Mouse (Mus musculus): ENCODE data around the gene Nuak1. TPM values are rescaled to one million over a fixed set of nuclear protein-coding genes. Genes with fewer than 3 reads are reported as not detected.
"Not testable (repeated sequence)": the region's sequence is repeated elsewhere in the genome, so short reads cannot be mapped to it uniquely, and the experiment has no call there.

Gene Nuak1
- total RNA-seq (2021), result 10 to 100 TPM; 12.5 to 17.6 TPM
- long read RNA-seq, experiment 1, partial matches to known transcripts, result 0 of 3 reads
- long read RNA-seq, experiment 1, other reads (novel, unspliced or antisense), result 3 of 3 reads
- long read RNA-seq, experiment 2, partial matches to known transcripts, result 0 of 3 reads
- long read RNA-seq, experiment 2, other reads (novel, unspliced or antisense), result 3 of 3 reads

GRCm38 (mm10) chr10:84440541-84441433 lies at the start of gene Nuak1:
Gene Nuak1 (minus strand): TSS chr10:84440597.
- DNase-seq, result peak; percentile 94

GRCm38 (mm10) chr10:84490115-84490514 lies 49.7 kb upstream of the Nuak1 start:
- DNase-seq, result no peak

DNA sequence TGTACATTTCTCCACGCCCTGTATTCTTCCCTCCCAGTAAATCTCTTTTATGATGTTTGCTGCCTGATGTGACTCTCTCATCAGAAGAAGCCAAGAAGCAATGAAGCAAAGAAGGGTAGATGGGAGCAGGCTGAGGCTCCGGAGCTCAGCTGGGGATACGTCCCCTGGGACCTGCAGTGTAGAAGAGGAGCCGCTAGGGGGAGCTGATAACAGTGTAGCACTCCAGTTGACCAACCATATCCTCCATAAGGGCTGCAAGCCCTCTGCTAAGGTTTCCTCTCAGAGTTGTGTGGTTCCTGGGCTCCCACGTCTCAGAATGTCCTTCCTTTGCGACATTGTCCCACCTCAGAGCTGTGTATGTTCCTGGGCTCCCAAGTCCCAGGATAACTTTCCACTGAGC lies 47.9 kb upstream of the Nuak1 start:
- DNase-seq, result peak; percentile 64

GRCm38 (mm10) chr10:84484661-84485060 lies 44.3 kb upstream of the Nuak1 start:
- DNase-seq, result no peak

DNA sequence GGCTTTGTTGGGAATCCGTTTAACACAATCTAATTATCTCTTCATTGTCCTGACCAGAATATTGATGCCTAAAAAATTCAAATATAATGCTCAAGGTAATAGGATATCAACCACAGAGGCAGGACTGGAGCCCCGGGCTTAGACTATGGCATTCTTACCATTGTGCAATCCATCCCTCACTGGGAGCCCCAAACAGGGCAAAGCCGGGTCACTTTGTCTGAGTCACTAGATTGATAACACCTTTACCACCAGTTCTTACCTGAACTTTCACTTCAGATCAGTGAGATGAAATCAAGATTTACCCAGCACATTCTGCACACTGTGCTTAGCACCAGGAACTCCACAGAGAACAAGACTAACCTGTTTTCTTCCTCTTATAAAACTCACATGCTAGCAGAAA lies 43.2 kb upstream of the Nuak1 start:
- no peak for DNase-seq

DNA sequence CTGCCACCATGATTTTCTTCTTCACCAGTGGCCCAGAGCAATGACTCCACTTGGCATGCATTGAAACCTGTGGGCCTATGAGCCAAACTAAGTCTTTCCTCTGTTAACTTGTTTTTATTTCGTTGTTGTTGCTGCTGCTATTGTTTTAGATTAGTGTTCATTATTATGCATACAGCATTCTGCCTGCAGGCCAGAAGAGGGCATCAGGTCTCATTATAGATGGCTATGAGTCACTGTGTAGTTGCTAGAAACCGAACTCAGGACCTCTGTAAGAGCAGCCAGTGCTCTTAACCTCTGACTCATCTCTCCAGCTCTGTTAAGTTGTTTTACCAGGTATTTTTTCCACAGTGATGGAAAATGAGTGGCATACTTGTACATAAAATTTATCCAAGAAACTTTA lies 42.7 kb upstream of the Nuak1 start:
- DNase-seq, result no peak

DNA sequence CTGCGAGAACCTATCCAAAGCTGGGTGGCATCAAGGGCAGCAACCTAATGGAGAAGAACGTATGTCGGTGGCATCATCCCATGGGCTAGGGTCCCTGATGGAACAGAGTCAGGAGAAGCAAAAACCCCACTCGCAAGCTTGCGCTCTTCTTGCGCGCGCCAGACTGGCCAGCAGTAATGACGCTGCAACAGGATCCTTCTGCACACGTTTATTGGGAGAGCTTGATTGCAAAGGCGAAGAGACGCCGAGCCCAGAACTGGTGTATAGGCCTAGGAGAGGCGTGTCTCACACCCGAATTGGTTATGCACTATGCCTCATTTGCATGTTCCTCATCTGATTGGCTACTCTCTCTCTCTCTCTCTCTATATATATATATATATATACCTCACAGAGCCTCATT lies 42.0 kb upstream of the Nuak1 start:
- not testable (repeated sequence) for DNase-seq

DNA sequence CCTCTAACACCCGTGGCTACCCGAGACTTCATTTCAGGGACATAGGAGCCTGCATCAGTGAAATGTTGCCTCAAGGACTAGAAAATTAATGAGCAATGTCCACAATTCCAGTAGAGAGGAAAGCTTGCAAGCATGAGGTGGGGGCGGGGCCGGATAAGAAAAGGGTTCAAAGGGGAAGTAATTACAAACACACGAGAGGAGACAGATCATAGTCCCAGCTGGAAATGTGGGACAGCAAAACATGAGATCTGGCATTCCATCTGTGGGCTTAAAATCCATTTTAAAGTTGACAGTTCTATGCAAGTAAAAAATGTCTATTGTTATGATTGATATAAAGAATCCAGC lies 40.9 kb upstream of the Nuak1 start:
- no peak for DNase-seq

DNA sequence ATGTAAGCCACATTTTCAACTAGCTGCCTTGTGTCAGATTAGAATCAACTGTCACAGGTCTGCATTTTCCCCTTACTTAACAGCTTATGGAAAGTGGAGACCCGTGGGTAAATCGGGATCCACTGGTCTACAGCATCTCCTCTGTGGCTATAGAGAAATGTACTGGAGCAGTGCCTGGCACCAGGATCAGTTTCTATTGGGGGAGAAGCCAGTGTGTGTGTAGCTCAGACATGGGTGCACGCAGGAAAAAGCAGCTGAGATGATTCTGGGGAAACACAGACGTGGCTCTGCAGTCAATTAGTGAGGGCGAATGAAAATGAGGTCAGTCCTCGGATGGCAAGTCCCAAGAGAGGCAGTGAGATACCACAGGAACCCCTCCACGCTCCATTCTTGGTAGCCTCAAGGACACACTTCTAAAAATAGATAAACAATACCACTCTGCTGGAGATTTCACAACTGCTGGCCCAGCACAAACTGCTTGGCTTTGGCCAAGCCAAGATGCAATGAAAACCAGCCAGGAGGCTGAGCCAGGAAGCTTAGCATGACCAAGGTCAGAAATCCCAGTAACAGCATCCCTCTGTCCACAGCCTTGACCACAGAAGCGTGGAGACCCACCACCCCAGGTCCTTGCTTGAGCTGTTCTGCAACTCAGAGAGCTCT lies 40.4 kb upstream of the Nuak1 start:
- DNase-seq, result peak; percentile 30

- DNase-seq, result no peak
Measured at GRCm38 (mm10) chr10:84480146-84480545, 39.7 kb upstream of the Nuak1 start.

DNA sequence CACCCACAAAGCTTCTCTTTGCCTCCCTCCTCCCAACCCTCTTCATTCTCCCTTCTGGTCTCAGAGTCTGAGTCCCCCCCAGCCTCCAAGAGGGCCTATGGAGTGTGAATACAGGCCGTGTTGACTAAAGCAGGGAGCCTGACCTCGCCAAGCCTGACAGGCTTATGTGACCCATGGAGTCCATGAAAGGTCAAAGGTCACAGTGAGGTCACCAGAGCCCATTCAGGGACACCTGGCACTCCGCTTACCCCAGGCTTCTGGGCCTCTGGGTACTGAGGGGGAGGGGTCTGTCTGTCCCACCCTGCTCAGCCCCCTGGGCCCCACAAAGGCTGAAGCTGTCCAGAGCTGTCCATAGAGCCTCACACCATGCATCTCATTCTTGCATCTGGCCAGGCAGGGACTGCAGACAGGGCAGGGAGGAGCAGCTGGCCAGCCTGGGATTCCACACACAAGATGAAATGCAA lies 37.2 kb upstream of the Nuak1 start:
- DNase-seq, result no peak

DNA sequence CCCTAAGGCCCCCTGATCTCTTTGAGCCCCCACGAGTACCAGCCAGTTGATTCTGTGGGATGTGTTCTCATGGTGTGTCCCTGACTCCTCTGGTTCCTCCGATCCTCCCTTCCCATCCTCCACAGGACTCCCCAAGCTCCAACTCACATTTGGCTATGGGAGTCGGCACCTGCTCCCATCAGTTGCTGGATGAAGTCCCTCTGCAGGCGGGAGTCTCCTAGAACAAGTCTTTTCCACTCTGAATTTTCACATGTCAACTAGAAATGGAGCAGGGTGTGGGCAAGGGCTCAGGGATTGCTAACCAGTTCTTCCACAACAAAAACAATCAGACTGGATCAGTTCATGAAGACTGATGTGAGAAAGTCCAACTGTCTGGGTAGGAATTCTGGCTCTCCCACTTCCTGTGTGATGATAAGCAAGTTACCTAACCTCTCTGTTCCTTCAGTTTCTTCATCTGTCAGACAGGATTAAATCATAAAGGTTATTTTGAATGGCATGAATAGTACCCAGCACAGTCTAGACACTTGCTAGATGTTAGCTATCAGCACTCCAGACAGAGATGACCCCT lies 36.7 kb upstream of the Nuak1 start:
- DNase-seq, result no peak

DNA sequence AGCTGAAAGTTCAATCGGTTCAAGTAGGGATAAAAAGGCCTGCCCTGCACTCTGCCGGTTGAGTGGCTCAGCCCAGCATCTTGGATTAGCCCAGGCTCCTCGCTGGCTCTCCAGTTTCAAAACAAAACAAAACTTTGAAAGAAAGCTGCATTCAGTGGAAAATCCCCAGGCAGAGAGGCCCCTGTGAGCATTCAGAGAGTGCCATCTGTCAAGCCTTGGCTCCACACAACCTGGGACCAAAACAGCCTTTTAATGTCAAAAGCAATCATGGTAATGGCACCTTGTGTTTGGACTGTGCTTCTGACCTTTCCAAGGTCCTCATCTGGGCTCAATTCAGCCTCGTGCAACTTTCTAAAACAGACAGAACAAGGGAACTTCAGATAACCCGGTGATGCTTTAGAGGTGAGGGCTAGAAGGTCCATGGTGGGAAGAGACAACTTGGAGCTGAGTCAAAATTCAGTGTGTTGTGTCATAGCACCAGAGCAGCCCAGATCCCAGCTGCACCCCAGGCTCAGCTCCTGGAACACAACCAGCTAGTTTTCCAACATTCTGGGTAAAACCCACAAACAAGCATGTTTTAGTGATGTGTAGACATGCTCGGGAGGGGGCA lies 27.3 kb upstream of the Nuak1 start:
- no peak for DNase-seq

GRCm38 (mm10) chr10:84465511-84465910 lies 25.1 kb upstream of the Nuak1 start:
- DNase-seq, result no peak

GRCm38 (mm10) chr10:84460420-84461101 lies 20.2 kb upstream of the Nuak1 start:
- DNase-seq, result no peak

DNA sequence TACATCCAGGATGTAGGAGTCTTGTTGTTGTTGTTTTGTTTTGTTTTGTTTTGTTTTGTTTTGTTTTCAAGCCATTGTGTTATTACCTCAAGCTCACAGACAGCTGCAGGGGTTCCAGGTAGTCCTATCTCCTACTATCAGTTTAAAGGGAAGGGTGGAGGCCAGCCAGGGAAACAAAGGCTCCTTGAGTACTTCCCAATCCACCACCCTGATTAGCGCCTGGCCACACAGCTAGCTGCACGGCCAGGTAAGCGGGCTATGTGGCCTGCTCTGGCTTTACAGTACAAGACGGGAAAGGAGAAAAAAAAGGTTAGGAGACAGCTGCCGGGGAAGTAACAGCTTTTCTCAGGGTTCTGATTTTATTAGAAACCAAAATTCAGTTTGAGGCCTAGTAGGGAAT lies 17.7 kb upstream of the Nuak1 start:
- no peak for DNase-seq

GRCm38 (mm10) chr10:84457539-84457938 lies 17.1 kb upstream of the Nuak1 start:
- DNase-seq, result no peak

DNA sequence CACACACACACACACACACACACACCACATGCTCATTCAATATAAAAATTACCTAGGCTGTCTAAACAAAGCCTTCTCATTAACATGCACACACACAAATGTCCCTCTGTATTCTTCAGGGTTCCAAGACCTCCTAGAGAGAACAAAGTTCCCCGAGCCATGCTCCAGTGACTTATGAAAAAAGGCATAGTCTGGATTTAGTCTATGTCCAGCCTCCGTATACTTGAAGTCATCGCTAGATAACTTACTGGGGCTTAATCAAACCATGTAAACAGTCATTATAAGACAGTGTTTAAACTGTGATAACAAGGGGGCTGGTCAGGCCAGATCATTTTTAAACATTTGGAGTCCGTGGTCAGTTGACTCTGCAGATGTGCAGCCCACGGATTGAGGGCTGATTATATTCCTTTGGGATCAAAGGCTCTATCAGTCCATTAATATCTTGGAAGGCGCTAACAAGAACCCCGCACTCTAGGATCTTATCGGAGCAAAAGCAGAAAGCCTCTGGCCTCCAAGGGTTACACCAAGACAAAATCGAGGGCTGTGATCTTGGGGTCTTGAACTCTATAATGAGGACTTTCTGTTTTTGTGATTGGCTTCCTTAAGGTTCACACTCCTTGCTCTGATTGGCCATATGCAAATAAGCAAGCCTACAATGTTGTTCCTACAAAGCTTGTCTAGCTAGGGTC lies 16.4 kb upstream of the Nuak1 start:
- no peak for DNase-seq

- no peak for DNase-seq
Measured at GRCm38 (mm10) chr10:84451883-84452282, 11.5 kb upstream of the Nuak1 start.

DNA sequence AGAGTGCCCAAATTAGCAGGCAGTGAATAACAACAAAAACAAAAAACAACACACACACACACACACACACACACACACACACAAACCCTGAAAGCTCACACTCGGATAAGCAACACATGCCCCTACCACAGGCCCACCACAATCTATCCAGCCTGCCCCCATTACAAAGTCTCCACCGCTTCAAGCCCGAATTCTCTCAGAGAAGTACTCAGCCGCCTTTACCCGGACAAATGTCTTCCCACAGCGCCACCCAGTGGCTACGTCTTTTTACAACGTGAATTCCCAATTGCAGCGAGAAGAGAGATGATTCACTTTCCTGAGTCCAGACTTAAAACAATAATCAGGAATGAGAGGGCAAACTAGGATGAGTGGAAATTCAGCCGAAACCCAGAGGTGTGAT lies 10.3 kb upstream of the Nuak1 start:
- DNase-seq, result peak; percentile 90

DNA sequence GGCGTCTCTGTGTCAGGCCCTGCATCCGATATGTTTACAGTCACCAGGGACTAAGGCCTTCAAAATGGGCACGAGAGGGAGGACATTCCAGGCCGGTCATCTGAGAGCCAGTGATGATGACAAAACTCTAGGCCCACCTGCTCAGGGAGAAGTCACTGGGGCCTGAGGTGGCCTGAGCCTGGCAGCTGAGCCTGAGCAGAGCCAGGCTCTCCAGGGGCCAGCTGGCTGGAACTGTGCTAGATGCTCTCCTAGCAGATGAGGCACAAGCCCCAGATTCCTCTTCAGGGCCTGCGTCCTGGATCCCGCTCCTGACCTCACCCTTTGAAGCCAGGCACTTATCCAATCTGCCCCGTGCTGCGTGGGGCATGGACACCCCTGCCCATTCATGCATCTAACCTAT lies 9.3 kb upstream of the Nuak1 start:
- DNase-seq, result peak; percentile 45
